Mouse (Mus musculus) mesoderm, embryonic 11.5 days (tissue): Measurements from ENCODE around the gene Rnf8.

ENCODE experiments used
- DNase-seq: peaks from one replicate; pipeline ENCODE4 v3.0.0-alpha.2; 2012; ENCODE audit warnings: low read depth, low spot score

The Rnf8 gene

GRCm38 (mm10) chr17:29623488-29623887 is 8.9 kb downstream of the Rnf8 start:
- DNase-seq, result no peak

GRCm38 (mm10) chr17:29627285-29627684 is 12.7 kb downstream of the Rnf8 start:
- DNase-seq, result no peak

DNA sequence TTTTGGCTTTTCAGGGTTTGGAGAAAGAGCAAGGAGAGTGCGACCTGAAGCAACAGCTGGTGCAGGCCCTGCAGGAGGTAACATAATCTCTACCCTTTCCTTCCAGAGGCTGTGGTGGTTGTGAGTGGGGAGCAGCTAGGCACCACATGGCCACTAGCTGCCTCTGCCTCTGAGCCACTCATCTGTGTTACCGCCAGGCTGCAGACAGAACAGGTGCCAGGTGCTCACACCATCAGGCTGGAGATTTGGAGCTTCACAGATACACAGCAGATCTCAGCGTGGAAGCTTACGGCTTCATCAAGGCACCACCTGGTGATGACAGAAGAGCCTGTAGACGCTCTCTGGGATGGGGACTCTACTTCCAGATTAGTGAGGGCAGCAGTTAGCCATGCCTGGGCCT is 14.4 kb downstream of the Rnf8 start:
- no peak for DNase-seq

- DNase-seq, result no peak
Measured at GRCm38 (mm10) chr17:29629620-29630019, 15.0 kb downstream of the Rnf8 start.

- DNase-seq, result no peak
Measured at GRCm38 (mm10) chr17:29632312-29632711, 17.7 kb downstream of the Rnf8 start.

DNA sequence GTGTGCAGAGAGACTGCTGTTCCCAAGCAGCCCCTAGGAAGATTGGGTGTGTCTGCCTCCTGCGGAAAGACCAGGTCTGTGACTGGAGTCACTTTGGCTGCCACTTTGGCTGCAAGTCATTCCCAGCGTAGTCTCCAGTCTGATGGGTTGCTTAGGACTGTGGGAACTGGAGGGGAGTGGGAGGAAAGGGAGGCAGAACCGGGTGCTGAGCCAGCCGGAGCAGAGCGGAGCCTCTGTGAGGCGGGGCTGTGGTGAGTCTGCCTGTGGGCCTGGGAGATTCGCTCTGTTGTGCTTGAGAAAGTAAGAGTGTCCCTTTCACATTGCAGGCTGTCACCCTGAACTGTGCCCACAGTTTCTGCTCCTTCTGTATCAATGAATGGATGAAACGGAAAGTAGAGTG is 20.9 kb downstream of the Rnf8 start:
- DNase-seq, result no peak

GRCm38 (mm10) chr17:29636118-29636517 is 21.5 kb downstream of the Rnf8 start:
- peak; percentile 20 for DNase-seq

- DNase-seq, result no peak
Measured at GRCm38 (mm10) chr17:29637377-29637776, 22.8 kb downstream of the Rnf8 start.

GRCm38 (mm10) chr17:29637895-29638294 is 23.3 kb downstream of the Rnf8 start:
- no peak for DNase-seq

DNA sequence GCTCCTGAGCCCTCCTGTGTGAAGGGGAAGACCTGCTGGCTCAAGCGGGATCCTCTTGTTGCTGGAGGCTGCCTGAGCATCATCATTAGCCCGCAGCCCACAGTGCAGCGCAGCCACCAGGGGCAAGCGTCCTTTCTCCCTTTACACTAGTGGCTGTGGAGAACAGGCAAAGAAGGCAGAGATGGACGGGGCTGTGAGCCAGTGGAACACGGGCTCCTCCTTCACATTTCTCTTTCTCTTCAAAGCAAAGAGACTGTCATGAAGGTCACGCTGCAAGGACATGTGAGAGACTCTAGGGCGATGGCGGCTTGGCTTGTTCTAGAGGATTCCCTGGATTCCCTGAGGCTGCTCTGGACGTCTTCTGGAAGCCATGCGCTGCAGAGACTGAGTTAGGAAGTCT is 26.4 kb downstream of the Rnf8 start:
- DNase-seq, result no peak

DNA sequence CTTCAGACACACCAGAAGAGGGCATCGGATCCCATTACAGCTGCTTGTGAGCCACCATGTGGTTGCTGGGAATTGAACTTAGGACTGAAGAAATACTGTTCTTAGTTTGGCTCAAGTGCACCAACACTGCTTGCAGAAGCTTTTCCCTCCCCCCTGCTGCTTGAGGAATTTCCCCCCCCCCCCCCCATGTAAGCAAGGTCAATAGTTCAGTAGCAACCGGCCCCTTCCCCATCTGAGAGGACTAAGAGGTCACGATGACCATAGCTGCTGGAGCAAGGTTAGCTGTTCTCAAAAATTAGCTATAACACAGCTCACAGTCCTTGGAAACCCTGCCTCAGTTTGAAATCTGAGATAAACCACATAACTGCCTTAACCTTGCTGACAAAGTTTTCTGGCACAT is 27.6 kb downstream of the Rnf8 start:
- DNase-seq, result no peak

DNA sequence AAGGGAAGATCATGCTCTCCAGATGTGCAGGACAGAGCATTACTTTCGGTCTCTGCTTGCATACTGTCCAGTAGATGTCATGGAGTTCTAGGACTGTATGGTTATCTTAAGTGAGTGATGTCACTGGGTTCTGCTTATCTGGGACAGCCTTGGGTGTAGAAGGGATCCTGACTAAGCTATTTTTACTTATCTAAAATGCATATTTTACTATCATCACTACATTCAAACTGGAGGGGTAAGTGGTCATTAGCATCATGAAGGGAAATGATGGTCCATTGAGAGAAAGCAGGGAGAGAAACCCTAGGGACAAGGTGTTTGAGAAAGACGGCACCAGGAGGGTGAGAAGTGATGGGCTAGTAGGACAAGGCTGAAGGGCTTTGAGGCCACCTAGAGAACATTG is 43.7 kb downstream of the Rnf8 start:
- no peak for DNase-seq

- DNase-seq, result peak; percentile 96
Measured at GRCm38 (mm10) chr17:29660076-29660761, 45.6 kb downstream of the Rnf8 start, which contains the start of gene Cmtr1. Gene Cmtr1 (plus strand): TSS chr17:29660595.

GRCm38 (mm10) chr17:29660762-29661391 is 46.3 kb downstream of the Rnf8 start:
- DNase-seq, result no peak

DNA sequence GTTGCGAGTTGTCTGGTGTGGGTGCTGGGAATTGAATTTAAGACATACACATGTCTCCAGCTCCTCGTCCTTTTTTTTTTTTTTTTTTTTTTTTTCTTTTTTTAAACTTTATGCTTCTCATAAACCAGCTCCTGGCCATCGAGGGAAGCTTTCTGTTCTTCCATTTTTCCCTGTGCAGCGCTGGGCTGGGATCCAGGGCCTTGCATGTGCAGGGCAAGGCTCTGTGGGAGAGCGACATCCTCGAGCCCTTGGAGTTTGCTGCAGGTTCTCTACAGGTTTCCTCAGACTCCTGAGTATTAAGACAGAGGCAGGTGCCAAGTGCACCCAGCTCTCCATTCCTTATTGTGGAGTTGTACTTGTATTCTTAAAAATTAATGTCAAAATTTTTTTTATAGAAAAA is 47.6 kb downstream of the Rnf8 start:
- DNase-seq, result no peak

DNA sequence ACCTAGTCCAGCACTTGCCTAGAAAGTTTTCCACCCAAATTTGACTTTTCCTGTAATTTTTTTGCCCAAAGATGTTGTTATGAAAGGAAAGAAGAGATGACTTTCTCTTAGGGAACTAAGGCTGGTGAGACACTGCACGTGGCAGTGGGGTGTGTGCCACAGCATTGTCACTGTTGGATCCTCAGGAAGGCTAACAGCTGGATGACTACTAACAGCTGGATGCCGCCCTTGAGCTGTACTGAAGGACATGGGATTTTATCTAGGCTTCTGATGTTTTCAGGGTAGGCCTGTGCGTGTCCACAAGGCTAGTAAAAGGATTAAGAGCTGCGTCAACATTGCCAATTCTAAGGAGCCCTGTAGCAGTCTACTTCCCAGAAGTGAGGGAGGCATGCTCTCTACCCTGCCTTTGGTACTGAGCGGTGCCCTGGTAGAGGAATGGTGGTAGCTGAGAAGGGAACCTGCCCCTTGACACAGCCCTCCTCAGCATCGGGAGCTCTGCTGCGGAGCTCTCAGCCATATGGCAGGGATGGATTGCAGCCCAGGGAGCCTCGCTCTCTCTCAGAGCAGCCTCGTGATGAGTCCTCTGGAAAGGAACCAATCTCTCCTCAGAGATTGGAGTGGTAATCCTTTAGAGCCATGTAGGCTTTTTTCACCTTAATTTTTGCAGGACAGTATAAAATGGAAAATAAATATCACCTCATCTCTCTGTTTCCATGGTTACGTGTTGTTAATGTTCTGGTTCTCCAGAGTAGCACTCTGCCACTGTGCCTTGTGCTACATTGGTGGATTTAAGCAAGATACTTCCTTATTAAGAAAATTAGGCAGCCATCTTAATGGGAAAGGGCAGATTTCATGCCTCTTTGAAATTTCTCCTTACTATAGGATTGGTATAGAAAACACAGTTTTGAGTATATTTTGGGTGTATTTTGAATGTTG is 53.7 kb downstream of the Rnf8 start:
- DNase-seq, result no peak

- no peak for DNase-seq
Measured at GRCm38 (mm10) chr17:29669030-29669429, 54.4 kb downstream of the Rnf8 start.

- no peak for DNase-seq
Measured at GRCm38 (mm10) chr17:29669936-29670335, 55.3 kb downstream of the Rnf8 start.

- DNase-seq, result no peak
Measured at GRCm38 (mm10) chr17:29671021-29671420, 56.4 kb downstream of the Rnf8 start.

GRCm38 (mm10) chr17:29673325-29673724 is 58.7 kb downstream of the Rnf8 start:
- DNase-seq, result no peak

DNA sequence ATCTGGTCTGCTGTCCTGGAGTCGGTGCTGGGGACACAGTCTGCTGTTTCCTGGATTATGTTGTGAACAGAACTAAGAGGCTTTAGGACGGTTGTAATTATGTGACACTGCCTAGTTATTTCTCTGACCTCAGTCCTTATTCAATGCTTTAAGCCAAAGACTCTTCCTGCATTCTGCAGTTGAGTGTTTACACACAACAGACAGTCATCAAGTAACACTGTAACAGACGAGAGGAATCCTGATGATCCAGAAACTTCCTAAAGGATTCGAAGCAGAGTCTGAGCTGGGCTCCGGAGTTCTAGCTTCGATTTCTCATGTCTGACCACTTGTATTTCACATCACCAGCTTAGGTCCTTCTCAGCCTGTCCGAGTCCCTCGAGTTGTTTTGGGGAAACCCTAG is 63.9 kb downstream of the Rnf8 start:
- DNase-seq, result no peak

- DNase-seq, result no peak
Measured at GRCm38 (mm10) chr17:29679038-29679767, 64.6 kb downstream of the Rnf8 start.
